Mouse (Mus musculus): ENCODE measurements around the gene Bcl2l2. TPM values are rescaled to one million over a fixed set of nuclear protein-coding genes. Genes with fewer than 3 reads are reported as not detected.

Bcl2l2 gene
- 48.3 and 53.1 TPM in 2 replicates for polyA plus RNA-seq (2011; ENCODE audit: insufficient read length, low read depth, missing spikeins)

DNA sequence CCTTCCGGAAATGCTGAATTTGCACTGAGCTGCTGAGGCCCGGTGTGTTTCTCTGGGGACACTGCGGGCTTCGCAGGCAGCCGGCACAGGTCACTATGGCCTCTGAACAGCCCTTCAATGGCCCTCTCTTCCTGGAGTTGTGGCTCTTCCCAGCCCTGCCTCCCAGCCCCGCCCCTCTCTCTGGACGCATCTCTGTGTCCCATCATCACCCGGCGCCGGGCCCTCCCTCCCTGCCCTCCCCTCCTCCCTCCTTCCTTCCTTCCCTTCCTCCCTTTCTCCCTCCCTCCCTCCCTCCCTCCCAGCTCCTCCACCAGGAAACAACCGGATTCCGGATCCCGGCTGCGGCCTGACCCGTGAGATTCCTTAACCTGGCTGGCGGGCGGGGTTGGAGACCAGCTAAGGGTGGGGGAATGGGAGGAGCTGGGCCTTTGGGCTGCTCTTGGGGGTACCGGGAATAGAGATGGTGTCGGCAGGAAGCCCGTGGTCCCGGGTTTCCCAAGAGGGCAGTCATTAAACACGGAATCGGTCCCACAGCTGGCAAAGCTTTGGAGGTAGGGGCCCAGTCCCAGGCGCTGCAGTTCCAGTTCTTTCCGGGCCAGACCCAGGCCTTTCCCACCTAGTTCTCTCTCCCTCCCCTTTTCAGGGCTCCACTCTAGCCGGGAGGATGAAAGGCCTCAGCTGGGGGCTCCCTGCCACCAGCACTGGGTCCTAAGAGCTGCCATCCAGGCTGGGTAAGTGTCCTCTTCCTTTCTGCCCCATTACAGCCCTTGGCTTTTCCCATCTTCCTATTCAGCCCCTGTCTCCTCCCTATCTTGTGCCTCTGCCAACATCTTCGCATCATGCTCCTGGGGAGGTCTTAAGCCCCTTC, at the start of gene Bcl2l2, which contains the start of gene Gm20521:
TSS of gene Bcl2l2 (plus strand) at position 224 of the 868 bp plus-strand sequence.
TSS of gene Gm20521 (plus strand) at position 288 of the 868 bp plus-strand sequence.
- peaks cover 14% of the 10 kb centered on the region for H3K4me1 ChIP-seq (ENCODE audit: control insufficient read depth, insufficient read depth, low read length)
- peak within 1 kb of the TSS; percentile 97 for H3K4me3 ChIP-seq (ENCODE audit: insufficient read depth, low read length)
- peak within 1 kb of the TSS; percentile 94 for H3K27ac ChIP-seq (ENCODE audit: insufficient read depth, low read length)
- TF ChIP-seq POLR2A (IDR thresholded peaks at IDR 0.05; ENCODE audit: low read depth, low read length), result peak; percentile 93
- TF ChIP-seq CTCF (IDR thresholded peaks at IDR 0.05; ENCODE audit: borderline replicate concordance, insufficient read depth, low read length), result no peak

DNA sequence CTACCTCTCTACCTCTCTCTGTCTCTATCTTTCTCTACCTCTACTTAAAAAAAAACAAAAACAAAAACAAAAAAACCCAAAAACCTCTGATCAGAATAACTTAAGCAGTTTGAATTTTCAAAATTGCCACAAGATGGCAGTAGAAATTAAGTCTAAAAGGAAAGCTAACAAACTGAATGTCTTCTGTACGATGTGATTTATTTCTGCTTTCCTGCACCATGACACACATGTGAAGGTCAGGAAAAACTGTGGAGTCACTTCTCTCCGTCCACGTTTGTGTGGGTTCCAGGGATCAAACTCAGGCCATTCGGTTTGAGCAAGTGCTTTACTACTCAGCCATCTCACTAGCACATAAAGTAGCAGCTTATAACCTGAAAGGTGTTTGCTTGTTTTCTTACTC, 39.7 kb upstream of the Bcl2l2 start:
- peaks cover 2% of the 10 kb centered on the region; the same call in 1 of the 2 replicates for H3K4me1 ChIP-seq (ENCODE audit: control insufficient read depth, insufficient read depth, low read length)
- no peak overlapping the region for H3K27ac ChIP-seq (ENCODE audit: insufficient read depth, low read length)
- TF ChIP-seq CTCF (IDR thresholded peaks at IDR 0.05; ENCODE audit: borderline replicate concordance, insufficient read depth, low read length), result no peak
- no peak for TF ChIP-seq POLR2A (IDR thresholded peaks at IDR 0.05; ENCODE audit: low read depth, low read length)
- H3K4me3 ChIP-seq (ENCODE audit: insufficient read depth, low read length), result no peak overlapping the region

DNA sequence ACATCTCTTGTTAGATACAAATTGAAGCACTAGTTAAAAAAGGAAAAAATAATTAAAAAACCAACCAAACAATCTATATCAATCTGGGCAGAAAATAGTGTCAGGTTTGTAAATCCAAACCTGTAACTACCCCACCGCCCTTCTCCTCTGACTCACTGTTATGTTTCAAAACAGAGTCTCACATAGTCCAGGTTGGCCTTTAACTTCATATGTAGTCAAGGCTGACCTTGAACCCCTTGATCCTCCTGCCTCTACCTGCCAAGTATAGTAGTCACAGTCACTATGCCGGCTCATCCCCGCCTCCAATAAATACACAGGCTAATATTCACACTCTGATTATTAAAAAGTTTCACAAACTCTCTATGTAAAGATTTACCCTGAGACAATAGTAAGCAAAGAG, 27.5 kb upstream of the Bcl2l2 start:
- H3K4me1 ChIP-seq (ENCODE audit: control insufficient read depth, insufficient read depth, low read length), result no peaks in the 10 kb centered on the region
- H3K27ac ChIP-seq (ENCODE audit: insufficient read depth, low read length), result no peak overlapping the region
- no peak overlapping the region for H3K4me3 ChIP-seq (ENCODE audit: insufficient read depth, low read length)
- TF ChIP-seq POLR2A (IDR thresholded peaks at IDR 0.05; ENCODE audit: low read depth, low read length) (no peak), CTCF (IDR thresholded peaks at IDR 0.05; ENCODE audit: borderline replicate concordance, insufficient read depth, low read length) (no peak)

DNA sequence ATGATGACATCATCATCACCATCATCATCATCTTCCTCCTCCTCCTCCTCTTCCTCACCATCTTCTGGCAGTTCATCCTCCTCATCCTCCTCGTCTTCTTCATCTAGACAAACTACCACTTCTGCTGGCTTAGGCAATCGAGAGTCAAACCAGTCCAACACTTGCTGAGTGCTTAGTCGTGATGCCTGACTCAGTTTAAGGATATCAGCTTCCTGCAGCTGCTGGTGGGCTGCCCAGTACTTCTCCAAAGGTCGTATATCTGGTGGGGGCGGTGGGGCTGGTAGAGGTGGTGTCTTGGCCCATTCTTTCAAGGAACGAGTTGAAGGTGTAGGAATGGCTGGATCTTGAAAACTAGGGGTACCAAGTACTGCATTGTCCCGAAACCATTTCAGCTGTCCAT, 26.5 kb upstream of the Bcl2l2 start:
- H3K4me3 ChIP-seq (ENCODE audit: insufficient read depth, low read length), result no peak overlapping the region
- H3K27ac ChIP-seq (ENCODE audit: insufficient read depth, low read length), result no peak overlapping the region
- TF ChIP-seq POLR2A (IDR thresholded peaks at IDR 0.05; ENCODE audit: low read depth, low read length) (no peak), CTCF (IDR thresholded peaks at IDR 0.05; ENCODE audit: borderline replicate concordance, insufficient read depth, low read length) (no peak)
- H3K4me1 ChIP-seq (ENCODE audit: control insufficient read depth, insufficient read depth, low read length), result no peaks in the 10 kb centered on the region

DNA sequence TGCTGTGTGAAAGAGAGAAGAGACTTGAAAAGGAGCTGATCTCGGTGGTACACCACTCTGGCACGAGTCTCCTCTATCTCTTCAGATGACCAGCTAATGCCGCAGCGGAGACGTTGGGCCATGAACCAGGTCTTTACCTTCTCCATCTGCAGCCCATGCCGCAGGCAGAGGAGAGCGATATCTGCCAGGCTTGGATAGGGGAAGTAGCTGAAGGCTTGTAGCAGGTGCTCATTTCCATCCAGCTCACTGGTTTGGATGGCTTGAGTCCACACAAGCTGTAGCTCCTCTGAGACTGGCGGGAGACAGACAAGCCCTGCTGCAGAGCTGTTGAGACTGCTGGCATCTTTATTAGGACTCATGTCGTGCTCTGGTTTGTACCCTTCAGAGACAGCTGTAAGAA, 25.3 kb upstream of the Bcl2l2 start:
- Histone ChIP-seq H3K4me3 (ENCODE audit: insufficient read depth, low read length) (no peak overlapping the region), H3K27ac (ENCODE audit: insufficient read depth, low read length) (no peak overlapping the region), H3K4me1 (ENCODE audit: control insufficient read depth, insufficient read depth, low read length) (no peaks in the 10 kb centered on the region)
- TF ChIP-seq POLR2A (IDR thresholded peaks at IDR 0.05; ENCODE audit: low read depth, low read length) (no peak), CTCF (IDR thresholded peaks at IDR 0.05; ENCODE audit: borderline replicate concordance, insufficient read depth, low read length) (no peak)

DNA sequence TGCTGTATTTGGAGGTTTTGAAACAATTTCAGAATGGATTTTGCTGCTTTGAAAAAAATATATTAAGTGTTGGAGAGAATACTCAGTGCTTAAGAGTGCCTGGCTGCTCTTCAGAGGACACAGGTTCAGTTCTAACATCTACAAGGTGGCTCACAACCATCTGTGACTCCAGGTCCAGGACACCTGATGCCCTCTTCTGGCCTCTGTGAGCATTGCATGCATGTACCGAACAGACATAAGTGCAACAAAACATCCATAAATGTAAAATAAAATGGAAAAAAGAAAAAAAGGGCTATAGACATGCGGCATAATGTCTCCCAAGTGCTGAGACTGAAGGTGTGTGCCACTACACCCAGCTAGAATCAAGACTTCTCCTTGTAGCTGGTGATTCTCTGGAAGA, 22.7 kb upstream of the Bcl2l2 start:
- Histone ChIP-seq H3K4me3 (ENCODE audit: insufficient read depth, low read length) (no peak overlapping the region), H3K4me1 (ENCODE audit: control insufficient read depth, insufficient read depth, low read length) (no peaks in the 10 kb centered on the region), H3K27ac (ENCODE audit: insufficient read depth, low read length) (no peak overlapping the region)
- TF ChIP-seq CTCF (IDR thresholded peaks at IDR 0.05; ENCODE audit: borderline replicate concordance, insufficient read depth, low read length) (peak; percentile 61; the same call in 1 of the 2 replicates), POLR2A (IDR thresholded peaks at IDR 0.05; ENCODE audit: low read depth, low read length) (no peak)

DNA sequence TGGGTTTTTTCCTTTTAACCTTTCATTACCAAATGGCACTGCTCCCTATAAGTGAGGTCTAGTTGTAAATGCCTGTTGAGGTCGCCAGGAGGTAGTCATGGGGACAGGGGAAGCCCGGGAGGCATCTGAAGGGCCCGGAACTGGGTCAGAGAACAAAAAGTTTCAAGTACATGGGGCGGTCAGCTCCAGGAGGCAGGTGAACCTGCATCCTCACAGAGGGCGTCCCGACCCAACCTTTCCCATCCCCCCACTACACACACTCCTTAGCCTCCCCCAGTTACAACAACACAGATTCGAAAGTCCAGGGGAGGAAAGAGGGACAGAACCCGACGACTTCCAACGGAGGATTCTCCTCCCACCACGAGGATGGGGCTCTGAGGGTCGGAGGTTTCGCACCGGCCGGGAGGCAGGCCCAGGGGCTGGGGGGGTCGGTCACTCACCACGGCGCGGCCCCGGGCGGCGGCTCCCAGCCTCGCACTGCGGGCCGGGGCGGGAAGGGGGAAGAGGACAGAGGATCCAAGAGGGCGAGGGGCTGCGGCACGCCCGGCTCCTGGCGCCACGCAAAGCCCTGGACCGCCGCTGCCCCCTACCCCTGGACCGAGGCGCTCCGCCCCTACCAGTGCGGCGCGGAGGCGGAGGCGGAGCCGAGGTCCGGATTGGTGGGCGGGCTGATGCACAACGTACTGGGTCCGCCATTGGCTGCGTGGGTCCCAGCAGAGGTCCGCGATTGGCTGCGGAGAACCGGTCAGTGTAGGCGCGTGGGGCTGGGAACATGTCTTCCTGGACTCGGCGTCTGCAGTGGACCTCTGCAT, 19.5 kb upstream of the Bcl2l2 start:
- Histone ChIP-seq H3K27ac (ENCODE audit: insufficient read depth, low read length) (no peak overlapping the region), H3K4me1 (ENCODE audit: control insufficient read depth, insufficient read depth, low read length) (no peaks in the 10 kb centered on the region), H3K4me3 (ENCODE audit: insufficient read depth, low read length) (peak overlapping the region; percentile 74)
- TF ChIP-seq CTCF (IDR thresholded peaks at IDR 0.05; ENCODE audit: borderline replicate concordance, insufficient read depth, low read length) (no peak), POLR2A (IDR thresholded peaks at IDR 0.05; ENCODE audit: low read depth, low read length) (peak; percentile 78)

DNA sequence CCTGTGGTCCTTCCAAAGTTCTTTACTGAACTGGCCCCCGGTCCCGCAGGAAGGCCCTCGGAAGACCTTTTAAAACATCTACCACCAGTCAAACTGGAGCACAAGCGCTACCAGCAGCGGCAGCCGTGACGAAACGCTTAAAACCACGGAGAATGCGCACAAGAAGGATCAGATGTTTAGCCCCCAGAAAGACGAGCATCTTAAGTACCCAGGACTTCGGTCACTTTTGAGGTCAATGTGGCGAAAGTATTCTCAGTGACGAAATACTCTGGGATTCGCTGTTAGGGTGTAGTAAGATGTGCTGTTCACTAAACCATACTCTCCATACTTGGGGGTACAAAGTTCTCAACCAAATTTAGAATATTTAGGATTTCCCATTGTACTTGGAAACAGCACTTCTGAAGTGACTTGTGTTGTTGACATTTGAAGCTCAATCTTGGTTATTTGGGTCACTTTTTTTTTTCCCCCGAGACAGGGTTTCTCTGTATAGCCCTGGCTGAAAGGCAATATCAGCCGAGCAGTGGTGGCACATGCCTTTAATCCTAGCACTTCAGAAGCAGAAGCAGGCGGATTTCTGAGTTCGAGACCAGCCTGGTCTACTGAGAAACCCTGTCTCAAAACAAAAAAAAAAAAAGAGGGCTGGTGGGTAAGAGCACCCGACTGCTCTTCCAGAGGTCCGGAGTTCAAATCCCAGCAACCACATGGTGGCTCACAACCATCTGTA, 18.7 kb upstream of the Bcl2l2 start:
- TF ChIP-seq POLR2A (IDR thresholded peaks at IDR 0.05; ENCODE audit: low read depth, low read length), result no peak
- no peak for TF ChIP-seq CTCF (IDR thresholded peaks at IDR 0.05; ENCODE audit: borderline replicate concordance, insufficient read depth, low read length)
- Histone ChIP-seq H3K4me3 (ENCODE audit: insufficient read depth, low read length) (peak overlapping the region; percentile 67), H3K4me1 (ENCODE audit: control insufficient read depth, insufficient read depth, low read length) (no peaks in the 10 kb centered on the region), H3K27ac (ENCODE audit: insufficient read depth, low read length) (peak overlapping the region; percentile 25)

DNA sequence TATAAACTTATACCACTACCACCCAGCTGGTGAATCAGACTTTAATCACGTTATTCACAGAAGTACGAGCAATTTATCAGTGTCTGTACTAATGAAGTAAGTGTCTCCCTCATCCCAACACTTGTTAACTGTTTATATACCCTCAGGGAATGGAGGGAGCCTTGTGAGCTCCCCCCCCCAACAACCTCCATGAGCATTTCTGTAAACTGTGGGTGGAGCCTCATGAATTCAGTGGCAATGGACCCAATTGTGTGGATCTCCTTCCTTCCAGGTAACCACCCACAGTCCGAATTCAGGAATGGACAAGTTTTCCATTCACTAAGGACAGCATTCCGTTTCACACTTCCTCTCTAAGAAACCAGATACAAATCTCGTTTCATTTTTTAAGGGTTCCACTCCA, 17.6 kb upstream of the Bcl2l2 start:
- H3K27ac ChIP-seq (ENCODE audit: insufficient read depth, low read length), result no peak overlapping the region
- TF ChIP-seq POLR2A (IDR thresholded peaks at IDR 0.05; ENCODE audit: low read depth, low read length) (no peak), CTCF (IDR thresholded peaks at IDR 0.05; ENCODE audit: borderline replicate concordance, insufficient read depth, low read length) (no peak)
- H3K4me3 ChIP-seq (ENCODE audit: insufficient read depth, low read length), result no peak overlapping the region
- no peaks in the 10 kb centered on the region for H3K4me1 ChIP-seq (ENCODE audit: control insufficient read depth, insufficient read depth, low read length)

Measured in embryonic fibroblast, embryonic 13.5 days (primary cell).